Mouse (Mus musculus): ENCODE measurements at regions not wholly inside any gene's neighbourhood (a gene's known extent, or its start where the extent isn't known, plus 50 kb on each side); places are given as distances from the start of the nearest gene placed in this dataset.

DNA sequence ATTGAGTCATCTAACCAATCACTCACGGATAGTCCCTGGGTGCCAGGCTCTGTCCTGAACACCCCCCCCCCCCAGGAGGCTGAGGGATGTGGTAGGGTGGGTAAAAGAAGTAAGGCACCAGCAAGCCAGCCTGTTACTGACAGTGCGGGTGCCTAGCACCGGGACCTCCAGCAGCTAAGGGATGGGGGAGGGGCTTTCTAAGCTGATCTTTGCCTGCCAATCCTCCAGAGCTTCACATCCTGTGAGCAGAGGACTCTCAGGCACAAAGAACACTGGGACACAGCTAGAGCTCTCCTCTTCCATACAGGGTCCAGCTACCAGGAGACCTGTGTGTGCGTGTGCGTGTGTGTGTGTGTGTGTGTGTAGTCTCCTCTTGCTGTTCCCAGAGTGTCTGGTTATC, 215.9 kb downstream of the Matn1 start:
- DNase-seq = no peak

DNA sequence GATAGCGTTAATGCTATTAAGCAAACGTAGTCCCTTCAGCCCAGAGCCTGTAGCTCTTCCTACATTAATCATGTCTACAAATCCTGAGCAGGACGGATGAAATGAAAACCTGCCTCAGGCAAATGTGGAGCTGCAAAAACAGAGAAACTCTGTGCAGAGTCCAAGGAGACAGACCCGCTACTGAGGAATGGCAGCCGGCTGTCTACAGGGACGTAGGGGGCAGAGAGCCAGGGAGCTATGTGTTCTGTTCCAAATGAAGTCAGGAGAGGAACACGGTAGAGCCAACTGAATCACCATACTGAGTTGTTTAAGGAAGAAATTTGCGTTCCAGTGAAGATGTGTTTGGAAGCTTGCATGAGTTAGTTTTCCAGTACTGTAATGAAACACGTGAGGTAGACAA, 217.3 kb downstream of the Matn1 start:
- peak in 1 of 2 experiments; percentile 10 for DNase-seq

DNA sequence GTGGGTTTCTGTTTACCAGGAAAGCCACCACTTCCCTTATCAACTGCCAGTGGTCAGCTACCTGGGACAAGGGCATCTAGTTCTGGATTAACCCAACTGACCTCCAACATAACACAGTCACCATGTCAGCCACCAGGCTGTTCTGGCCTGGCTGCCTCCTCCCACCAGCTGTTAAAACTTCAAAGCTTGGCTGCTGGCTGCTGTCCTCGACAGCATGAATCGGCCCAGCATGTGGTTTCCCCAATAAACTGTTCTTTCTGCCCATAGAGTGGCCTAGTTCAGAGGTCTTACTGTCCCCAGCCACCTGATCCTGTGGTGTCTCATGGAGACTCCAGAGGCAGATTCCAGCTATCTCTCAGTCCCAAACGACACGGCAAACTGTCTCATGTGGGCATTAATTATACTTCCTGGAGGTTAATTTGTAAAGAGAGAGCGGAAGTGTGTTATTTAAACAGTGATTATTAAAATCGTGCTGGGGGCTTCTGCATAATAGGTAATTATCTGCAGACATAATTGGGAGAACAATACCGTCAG, 219.7 kb downstream of the Matn1 start:
- no peak for DNase-seq

DNA sequence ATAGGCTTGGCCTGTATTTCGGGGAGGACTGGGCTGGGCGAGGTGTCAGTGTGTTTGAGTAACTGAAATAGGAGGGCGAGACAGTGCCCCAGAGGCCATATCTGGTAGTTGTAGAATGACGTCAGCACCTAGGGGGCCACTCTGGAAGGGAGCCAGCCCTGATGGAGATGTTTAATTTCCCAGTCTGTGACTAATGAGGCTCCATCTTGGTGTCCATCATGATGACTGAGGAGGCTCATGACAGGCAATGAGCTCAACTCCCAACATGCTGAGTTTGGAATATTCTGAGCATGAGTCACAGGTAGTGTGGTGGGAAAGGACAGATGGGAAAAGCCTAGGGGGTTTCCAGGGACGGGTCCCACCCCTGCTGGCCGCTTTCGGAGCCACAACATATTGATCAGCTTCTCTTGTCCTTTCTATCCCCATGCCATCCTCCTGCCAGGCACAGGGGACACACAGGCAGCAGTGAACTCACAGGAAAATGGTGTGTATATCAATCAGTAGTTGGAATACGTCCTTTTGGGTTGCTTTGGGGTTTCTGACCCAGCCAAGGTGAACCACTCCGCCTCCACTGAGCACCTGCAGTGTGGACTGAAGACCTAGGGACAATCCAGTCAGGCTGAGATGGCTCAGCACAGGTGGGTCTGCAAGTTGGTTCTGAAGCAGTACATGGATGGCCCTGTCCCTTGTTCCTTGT, 222.5 kb downstream of the Matn1 start:
- DNase-seq = no peak

DNA sequence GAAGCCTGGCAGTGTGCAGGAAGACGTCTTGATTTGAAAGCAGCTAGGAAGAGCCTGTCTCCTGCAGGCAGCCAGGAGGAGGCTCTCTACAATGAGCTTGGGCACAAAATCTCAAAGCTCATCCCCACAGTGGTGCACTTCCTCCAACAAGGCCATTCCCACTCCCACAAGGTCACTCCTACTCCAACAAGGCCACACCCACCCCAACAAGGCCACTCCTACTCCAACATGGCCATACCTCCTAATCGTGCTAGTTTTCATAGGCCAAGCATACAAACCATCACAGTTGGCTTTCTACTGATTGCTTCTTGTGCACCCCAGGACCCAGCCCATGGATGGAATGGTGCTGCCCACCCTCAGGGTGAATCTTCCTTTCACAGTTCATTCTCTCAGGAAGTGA, 223.7 kb downstream of the Matn1 start:
- DNase-seq = no peak

DNA sequence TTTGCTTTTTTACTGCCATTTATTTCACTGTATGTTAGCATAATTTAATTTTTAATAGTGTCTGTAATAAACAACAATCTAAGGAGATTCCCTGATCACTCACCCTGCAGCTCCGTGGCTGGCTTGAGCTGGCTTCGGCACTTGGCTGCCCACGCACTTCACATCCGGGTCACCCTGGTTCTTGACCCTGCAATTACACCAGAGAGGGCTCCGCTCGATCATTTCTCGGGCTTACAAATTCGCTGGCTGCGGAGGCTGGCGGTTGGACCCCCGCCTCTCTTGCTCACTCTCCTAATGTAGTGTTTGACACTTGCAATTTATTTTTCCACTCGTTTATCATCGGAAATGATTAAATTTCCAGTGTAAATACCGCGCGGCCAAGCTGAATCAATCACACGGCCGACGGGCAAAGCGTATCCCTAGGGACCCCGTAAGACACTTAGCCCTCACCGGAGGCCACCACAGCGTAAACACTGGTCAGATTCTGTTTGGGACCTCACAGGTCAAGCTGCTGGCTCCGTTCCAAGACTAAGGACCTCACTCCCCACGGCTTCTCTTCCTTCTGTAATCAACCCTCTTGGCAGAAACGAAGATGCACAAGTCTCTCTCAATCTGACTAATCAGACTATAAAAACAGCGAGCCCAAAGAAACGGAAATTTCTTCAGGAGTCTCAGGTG, 229.7 kb downstream of the Matn1 start:
- DNase-seq = no peak

DNA sequence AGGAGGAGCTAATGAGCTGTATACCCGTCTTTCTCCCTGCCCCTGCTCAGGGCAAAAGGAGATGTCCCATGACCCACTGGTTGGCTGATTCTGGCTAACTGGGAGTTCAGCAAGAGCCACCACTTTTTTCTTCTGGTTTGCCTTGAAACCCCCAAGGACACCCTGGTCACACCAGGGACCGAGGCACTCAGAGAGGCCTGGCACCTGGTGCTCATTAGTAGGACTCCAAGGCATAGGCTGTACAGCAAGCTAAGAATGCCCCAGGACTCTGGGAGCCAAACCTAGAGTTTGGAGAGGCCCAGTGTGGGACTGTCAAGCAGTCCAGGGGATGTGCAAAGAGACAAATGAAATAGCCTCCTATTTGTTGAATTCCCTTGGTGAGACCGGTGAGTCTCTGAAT, 232.5 kb downstream of the Matn1 start:
- DNase-seq = no peak

DNA sequence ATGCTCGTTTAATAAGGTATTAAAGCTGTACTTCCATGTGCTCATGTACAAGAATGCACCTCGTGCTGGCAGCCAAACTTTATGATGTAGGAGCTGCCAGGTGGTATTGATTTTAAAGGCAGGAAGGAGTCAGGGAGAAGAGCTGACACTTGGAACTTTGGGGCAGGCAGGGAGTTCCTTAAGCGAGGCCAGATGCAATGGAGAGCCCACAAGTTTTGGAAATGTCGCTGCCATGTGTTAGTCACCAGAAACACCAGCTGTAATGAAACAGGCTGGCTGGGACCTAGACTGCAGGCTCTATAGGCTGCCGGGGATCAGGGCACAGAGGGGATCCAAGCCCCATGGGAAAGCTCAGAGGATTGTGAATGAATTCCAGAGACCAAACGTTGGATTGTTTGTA, 233.7 kb downstream of the Matn1 start:
- no peak for DNase-seq

DNA sequence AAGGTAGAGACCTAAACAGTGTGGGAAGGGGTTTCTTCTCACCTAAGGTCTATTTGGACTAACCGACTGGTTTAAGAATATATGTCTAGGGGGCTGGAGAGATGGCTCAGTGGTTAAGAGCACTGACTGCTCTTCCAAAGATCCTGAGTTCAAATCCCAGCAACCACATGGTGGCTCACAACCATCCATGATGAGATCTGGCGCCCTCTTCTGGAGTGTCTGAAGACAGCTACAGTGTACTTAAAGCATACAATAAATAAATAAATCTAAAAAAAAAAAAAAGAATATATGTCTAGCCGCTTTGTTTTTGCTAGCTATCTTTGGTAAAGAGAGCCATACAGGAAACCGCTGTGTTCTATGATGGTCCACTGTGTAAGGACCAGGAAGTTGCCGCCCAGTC, 234.5 kb downstream of the Matn1 start:
- DNase-seq = peak in 1 of 2 experiments; percentile 22

DNA sequence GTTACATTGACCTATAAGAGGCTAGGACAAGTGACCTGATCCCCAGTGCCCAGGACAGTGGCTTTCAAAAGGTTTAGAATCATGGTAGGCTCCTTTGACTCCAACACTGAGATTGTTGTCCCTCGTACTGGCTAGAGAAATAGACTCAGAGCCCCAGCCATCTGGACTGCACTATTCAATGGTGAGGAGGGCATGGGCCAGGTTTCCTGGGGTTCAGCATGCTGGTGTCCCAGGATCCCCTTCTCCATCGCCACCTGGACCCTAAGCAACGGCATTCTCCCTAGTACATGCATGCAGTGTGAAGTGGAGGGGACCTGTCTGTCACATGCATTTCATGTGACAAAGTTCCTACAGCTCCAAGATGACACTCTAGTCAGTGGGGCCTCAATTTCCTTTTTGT, 243.9 kb downstream of the Matn1 start:
- no peak for DNase-seq

DNA sequence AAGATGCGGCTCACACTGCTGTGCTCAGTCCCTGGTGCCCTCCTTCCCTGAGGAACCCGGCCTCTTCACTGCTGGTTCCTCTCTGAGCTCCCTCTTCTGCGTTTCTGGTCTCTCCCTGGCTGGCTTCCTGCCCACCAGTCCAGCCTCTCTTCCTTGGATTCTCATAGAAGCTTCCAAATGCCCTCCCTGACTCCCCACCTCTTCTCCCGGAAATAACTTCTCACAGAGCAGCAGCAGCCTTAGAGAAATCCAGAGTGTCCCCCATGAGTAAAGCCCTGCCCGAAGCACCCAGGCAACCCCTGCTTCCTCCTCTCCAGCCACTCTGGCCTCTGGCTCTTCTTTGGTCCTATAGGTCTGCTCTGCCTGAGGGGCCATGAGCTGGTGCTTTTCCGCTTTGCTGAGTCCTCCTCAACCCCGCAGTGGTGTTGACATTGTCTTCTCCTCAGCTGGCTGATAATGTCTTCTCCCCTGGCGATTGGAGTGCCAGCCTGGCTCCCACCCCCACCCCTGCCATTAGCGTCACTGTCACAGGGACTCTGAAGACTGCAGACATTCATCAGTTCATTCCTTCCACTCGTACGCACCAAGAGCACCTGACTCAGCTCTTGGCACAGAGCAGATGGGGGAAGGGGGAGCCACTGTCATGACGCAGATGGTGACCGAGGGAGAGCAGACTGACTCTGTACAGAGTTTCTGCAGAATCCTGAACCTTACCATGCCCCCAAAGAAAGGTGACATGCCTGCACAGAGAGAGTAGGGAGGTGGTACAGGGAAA, 247.1 kb downstream of the Matn1 start:
- peak; percentile 73 for DNase-seq

DNA sequence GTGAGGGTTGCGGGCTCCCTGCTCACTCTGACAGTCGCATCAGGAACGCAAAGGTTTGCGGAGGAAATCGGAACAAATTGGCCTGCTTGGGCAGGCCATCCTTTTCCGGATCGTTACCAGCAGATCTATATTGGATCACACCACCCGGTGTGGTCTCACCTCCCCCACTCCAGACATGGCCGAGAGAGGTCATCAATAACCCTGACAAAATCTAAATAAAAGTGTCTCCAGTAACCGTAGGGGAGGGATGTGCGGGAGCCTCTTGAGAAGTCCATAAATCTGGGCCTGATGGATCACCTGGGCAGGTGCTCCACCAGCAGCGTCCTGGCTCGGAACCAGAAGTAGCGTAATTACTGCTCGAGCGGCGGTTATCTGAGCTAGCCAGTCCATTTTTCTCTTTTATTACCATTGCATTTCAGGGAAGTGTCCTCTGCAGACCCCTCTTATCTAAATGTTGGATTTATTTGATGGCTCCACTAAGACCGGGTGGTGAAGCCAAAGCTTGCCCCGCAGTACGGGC, 249.8 kb downstream of the Matn1 start:
- no peak for DNase-seq

DNA sequence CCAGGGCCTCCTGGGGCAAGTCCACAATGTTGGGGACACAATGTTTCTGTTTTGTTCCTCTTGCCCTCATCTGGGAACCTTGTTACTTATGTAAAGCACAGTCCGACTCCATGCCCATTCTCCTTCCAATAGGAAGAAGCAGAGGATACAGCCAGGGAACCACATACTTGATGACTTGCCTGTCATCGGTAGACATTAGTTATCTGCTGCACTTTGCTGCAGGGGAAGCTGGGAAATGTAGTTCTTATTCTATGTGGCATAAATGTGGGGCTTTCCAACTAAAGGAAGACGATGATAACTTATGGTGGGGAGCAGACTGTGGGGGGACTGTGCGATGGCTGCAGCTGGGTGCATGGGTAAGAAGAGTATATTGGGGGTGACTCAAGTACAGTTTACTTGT, 252.0 kb downstream of the Matn1 start:
- no peak for DNase-seq

DNA sequence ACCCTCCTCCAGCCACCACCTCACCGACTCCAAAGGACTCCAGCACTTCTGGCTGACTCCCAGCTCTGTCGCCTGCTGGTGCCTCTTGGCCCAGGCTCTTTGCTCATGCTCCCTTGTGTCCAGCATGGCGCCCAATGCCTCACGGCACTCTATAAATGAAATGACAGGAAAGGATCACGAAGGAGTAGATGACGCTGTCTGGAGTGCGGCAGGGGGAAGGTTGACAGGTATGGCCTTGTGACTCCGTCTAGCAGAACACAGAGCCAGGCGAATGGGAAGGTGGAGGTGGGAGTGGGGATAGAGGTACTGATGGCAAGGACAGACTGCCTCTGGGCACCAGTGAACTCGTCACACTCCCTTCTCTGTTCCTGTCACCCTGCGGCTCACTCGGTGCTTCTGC, 259.5 kb downstream of the Matn1 start:
- DNase-seq = no peak

DNA sequence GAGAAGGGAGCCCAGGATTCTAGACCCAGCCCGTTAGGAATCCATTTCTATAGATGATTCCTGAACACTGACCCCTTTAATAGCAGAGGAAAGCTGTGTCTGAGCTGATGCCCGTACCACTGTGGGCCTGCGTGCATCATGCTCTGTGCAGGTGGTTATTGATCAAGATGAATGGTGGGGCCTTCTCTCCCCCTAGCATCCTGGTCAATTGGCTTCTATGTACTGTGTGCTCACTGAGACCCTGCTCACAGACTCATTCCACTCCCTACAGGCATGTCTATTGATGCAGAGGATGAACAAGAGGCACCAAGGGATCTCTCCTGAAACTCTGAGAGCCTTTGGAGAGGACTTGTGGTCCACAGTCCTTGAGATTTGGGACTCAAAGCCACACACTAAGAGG, 260.5 kb downstream of the Matn1 start:
- DNase-seq = no peak

DNA sequence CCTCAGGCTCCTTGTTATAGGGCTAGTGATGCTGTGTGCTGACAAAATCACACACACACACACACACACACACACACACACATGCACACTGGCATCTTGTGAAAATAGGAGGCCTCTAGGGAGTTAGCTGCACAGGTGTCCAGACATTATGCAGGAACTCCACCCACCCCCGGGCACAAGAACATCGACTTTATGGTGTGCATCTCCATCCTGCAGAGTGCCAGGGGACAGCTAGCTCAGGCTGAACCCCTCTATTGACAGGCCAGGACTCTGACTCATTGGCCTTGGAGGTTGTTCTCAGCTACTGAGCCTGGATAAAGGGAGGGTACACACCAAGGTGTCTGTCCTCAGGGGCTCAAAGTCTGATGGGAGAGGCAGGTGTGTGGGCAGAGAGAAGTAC, 260.9 kb downstream of the Matn1 start:
- no peak for DNase-seq

DNA sequence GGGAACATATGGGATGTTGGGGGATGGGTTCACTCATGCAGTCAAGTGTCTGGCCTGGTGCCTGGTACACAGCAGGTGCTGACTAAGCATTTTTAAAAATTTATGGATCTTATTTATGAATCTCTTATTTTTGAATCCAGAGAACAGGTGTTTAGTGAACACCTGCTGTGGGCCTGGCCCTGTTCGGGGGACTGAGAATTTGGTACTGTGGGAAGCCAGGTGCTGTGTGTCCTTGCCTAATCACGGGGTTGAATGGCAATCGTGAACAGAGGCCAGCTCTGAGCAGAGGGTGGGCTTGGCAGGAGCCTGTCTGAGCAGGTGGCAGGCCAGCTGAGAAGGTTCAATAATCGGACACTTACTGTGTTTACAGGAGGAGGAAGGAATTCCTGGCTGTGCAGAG, 261.5 kb downstream of the Matn1 start:
- DNase-seq = no peak

DNA sequence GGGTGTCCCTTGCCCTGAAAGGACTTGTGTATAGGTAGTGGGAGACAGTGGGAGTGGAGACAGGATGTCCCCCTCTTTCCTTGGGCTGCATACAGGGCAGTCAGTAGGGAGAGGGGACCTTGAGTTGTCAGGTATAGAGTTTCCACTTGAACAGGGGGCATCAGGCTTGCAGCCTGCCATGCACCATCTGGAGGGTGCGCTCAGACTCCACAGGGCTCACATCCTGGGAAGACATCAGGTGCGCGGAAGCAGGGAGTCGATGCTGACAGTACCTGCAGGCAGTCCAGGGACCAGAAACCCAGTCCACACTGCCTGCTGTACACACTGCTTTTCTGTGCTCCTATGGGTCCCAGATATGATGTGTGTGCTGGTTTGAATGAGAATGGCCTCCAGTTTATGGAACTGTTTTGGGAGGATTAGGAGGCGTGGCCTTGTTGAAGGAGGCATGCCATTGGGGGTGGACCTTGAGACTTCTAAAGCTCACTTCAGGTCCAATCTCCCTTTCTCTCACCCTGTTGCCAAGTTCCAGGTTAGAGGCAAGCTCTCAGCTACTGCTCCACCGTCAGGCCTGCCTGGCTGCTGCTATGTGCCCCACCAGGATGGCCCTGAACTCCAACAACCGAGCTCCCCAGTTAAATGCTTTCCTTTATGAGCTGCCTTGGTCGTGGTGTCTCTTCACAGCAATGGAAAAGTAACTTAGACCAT, 262.1 kb downstream of the Matn1 start:
- no peak for DNase-seq

DNA sequence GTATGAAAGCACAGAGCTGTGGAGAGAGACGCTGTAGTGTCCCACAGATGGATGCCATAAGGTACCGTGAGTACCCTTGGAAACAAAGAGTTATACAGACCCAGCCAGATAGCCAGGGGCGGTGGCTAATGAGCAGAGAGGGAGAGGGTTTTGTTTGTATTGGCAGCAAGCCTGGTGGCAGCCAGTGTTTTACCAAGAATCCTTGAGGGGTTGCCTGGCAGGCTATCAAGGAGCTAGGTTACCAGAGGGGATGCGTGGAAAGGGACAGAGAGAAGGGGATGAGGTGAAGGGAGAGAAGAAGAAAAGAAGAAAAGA, 262.7 kb downstream of the Matn1 start:
- DNase-seq = no peak

DNA sequence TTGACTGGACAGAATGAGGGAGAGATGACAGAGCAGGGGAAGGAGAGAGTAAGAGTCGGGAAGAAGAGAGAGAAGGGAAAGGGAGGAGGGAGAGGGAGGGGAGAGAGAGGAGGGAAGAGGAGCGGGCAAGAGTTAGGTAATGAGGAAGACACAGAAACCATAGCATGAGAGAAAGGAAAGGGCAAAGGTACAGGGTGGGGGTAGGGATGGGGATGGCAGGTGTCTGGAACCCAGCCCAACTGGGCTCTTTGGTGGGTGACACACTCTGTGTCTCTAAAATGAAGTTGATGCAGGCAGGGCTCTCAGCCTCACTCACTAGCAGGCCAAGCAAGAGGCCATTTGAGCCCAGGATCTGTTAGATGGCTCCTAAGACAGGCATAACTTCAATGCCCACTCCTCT, 263.1 kb downstream of the Matn1 start:
- DNase-seq = no peak

DNA sequence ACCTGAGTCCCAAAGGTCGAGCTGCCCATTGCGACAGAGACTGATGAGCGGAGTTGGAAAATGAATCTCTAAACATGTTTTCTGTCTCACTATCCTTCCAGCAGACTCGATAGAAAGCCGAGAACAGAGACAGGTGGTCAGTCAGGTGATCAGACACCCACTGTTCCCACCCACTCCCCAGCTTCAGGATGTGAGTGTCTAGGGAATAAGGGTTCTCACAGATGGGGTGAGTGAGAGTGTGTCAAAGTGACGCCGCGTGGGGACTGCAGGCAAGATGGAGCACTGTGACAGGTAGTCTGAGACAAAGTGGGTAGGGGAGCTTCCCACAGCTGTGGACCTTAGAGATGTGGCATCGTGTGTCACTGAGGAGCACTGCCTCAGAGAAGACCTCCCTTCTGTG, 264.0 kb downstream of the Matn1 start:
- no peak for DNase-seq

DNA sequence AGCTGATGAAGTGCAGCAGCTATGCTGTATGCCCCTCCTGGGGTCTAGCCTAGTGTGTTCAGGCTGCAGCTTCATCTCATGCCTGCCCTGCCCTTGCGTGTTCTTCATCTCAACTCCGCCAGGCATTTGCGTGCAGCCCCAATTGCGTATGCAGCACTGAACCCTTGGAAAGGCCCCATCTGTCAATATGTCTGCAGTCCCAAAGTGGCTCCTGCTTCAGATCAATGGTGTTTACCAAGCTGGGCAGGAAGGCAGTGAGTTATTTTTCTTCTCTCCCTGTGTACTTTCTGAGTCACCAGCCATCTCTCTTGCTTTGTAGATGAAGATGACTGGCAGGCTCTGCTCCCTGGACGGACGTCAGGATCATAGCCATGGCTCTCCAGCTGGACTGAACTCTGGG, 264.5 kb downstream of the Matn1 start:
- DNase-seq = no peak

DNA sequence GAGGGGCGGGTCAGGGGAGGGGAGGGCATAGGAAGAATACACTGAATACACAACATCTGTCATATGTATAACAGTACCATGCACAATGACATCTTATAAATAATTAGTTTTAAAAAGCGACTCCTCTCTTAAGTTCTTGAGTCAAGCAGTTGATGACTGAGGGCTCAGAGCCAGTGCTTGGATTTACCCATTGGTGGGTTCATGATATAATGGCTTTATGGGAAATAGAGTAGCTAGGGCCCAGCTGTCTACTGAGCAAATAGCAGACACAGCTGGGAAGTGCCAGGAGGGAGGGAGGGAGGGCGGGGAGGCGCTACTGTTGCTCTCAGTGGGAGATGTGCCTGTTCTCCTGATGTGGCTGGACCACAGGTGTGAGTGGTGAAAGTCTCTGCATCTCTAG, 268.5 kb downstream of the Matn1 start:
- DNase-seq = no peak

Measured in adrenal gland, postnatal 36 days (tissue).